Mouse (Mus musculus) brain, embryonic 14.5 days (tissue): Measurements from ENCODE around the gene Stat3.

ENCODE experiments used
- CTCF ChIP-seq: fragments of 200-500 bp; IDR thresholded peaks from 2 replicates; pipeline ENCODE4 v1.5.1; 2012; ENCODE audit warnings: inconsistent platforms, mild to moderate bottlenecking, moderate library complexity, borderline replicate concordance; ENCODE audit not compliant: insufficient read depth, insufficient read length; ENCODE audit errors: extremely low read depth
- POLR2A ChIP-seq: fragments of 200-500 bp; IDR thresholded peaks from 2 replicates; pipeline ENCODE4 v1.6.1; 2012; ENCODE audit warnings: mild to moderate bottlenecking, inconsistent platforms, borderline replicate concordance; ENCODE audit not compliant: poor library complexity, insufficient read depth, insufficient read length, severe bottlenecking; ENCODE audit errors: extremely low read depth

DNA sequence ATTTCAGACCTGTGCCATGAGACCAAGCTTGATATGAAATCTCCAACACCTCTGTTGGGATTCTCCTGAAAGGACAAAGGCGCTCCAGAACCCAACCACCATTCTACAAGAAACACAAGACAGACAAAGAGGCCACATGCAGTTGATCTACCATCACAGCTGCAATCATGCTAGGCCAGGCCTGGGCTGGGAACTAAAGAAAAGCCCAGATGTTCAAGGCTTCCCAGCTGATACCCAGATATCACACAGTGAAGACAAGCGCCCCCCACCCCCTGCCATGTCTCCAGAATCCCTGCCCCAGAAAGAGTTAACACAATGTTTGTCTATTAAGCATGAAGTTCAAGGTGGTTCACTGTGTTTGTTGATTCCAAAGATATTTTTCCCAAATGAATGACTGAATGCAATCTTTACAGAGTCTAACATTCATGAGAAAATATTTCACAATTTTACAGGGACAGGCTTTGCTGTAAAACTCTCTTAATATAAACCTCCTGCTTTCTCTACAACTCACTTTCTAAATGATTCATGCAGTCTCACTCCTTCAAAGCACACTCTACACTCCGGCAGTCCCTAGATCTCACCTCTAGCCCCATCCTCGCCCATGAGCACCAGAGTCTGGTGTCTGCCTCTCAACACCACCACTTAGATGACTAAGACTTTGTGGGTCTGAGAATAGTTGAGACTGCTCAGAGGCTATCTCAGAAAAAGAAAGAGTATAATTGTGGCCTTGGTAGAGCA, 18.3 kb downstream of the Stat3 start:
- TF ChIP-seq POLR2A (no peak), CTCF (no peak)
